Mouse (Mus musculus): Measurements from ENCODE around the gene Jagn1. TPM values are rescaled to one million over a fixed set of nuclear protein-coding genes. Genes with fewer than 3 reads are reported as not detected.

Jagn1 gene
- 63.9 and 64.1 TPM in 2 replicates for polyA plus RNA-seq (2015; fragmentation: Nextera tagmentation; extraction: Ambion mirVana)

DNA sequence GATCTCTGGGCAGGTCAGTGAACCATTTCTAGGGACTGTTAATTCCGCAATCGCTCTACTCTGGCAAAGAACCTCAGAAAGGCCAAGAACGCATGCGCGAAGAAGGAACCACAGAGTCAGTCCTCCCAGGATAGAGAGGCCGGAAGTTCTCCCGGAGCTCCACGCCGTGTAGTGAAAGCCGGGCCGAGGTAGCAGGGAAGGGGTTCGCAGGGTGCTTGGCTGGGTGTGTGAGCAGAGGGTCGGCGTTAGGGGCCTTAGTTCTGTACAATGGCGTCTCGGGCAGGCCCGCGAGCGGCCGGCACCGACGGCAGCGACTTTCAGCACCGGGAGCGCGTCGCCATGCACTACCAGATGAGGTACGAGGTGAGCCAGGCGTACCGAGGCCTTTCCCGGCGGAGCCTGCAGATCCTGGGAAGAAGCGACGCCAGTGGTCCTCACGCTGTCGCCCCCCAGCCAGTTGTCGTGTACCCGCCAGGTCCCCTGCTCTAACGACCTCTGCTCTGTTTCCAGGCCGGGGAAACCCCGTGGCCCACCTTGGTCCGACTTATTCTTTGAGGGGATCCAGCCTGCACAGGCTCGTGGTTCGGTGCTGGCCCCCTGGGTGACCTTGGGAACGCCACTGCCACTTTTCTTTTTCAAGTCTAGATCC, at the start of gene Jagn1:
Gene Jagn1, plus strand, starts transcription at position 128 of the 649 bp plus-strand sequence.

DNA sequence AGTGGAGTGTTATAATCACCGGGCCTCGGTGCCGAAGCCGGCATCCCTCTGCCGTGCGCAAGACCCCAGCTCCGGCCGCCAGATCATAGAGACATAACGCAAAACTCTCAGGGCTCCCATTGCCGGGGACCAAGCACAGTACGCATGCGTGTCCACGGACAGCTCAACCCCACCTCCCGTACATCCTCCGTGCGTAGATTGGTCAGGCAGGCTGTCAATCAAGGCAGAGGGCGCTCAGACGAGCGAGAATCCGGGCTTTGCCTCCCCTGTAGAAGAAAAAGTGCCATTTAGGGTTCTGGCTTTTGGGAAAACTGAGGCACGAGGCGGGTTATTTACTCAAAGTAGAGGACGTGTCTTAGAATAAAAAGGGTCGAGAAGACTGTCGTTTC, 23.2 kb upstream of the Jagn1 start, which contains the start of gene Rpusd3:
Gene Rpusd3, minus strand, starts transcription at position 142 of the 389 bp plus-strand sequence.

DNA sequence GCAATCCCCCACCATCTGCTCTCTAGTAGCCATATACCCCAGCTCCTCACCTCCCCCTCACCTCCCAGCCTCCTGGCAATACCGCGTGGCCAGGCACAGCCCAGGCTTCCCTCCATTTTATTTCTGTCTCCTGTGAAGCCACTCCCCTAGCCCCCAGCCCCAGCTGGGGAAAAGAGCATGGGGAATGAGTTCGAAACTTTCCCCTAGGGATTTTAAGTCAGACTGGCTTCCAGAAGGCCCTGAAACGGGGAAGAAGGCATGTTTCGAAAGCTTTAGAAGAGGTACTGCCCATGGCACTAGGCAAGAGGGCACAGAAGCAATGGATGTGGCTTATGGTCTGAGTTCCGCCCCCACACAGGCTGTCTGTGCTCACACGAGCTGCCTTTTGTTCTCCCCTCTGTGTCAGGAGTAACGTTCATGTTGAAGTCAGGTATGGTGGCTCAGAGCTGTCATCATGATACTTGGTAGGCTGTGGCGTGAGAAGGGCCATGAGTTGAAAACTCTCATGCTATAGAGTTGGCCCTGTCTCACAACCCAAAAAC, 6.6 kb upstream of the Jagn1 start, which contains the start of gene Cidec:
Gene Cidec, minus strand, starts transcription at position 97 of the 542 bp plus-strand sequence.

DNA sequence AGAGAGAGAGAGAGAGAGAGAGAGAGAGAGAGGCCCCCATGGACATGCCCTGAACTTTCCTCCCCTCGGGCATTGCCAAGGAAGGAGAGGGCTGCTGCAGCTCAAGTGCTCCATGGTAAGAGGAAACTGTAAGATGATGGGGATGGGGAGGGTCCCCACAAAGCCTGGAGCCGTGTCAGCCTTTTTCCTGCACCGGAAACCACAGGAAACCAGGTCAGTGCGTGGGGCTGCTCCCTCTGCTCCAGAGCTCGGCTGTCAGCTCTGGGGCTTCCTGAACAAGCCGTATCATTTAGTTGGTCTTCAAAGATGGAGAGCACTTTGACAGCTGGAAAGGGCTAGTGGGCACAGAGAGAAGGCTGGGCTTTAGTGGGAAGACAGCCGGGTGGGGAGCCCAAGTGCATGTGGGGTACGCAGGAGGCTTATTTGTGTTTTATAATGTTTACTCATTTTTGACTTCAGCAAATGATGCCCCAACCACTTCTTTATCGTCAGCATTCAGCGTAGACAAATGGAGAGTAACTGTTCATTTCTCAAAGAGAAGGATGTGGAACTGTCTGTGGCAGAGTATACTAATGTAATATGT, 15.7 kb downstream of the Jagn1 start, which contains the start of gene Il17re:
Gene Il17re, plus strand, starts transcription at position 533 of the 583 bp plus-strand sequence.

DNA sequence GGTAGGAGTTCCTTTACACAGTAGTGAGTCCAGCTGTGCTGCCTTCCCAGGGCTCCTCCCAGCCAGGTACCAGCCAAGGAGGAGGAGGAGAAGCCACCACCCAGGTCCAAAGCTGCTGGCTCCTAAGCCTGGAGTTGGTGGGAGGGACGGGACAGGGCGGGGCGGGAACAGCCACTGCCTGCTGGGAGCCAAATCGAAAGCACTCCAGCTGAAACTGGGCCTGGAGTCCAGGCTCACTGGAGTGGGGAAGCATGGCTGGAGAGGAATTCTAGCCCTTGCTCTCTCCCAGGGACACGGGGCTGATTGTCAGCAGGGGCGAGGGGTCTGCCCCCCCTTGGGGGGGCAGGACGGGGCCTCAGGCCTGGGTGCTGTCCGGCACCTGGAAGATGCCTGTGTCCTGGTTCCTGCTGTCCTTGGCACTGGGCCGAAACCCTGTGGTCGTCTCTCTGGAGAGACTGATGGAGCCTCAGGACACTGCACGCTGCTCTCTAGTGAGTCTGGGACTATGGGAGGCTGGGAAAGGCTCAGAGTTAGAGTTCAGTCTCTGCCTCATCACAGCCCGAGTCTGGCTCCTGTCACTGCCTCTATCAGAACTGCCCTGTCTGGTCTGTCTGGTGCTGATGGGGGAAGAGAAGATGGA, 29.0 kb downstream of the Jagn1 start, which contains the start of gene Il17rc:
Gene Il17rc, plus strand, starts transcription at position 131 of the 640 bp plus-strand sequence.

DNA sequence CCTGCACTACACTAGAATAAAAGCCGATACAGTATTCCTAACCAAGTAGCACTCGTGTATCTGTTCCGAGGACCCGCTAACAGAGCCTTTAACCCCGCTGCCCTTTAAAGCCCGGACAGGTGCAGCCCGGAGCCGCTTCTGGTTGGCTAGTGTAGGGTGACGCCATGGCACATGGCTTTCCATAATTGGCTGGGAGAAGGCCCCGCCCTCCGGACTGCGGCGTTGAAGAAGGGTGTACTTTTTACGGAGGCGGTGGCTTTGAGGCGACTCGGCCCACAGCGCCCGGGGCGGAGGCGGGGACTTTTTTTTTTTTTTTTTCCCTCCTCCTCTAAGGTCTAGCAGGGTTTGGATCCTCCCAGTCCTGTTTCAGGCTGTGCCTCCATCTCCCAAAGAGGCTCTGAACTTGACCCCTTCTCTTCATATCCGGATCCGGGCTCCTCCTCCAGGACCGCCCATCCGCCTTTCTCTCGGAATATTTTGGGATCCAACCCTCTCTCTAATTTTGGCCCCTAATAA, 40.8 kb downstream of the Jagn1 start, which contains the start of gene Creld1:
Gene Creld1, plus strand, starts transcription at position 198 of the 516 bp plus-strand sequence.

Small RNA genes lying within 50 kb of the gene (microRNA-seq; reads per million reads assigned to microRNA genes)
- 0 reads per million in 2 experiments for gene Gm24387

Other genes starting within 250 kb of the Jagn1 start
- 0.26 and 0.29 TPM in 2 replicates for gene Lhfpl4, start 247.2 kb upstream of the Jagn1 start, polyA plus RNA-seq (2015; fragmentation: Nextera tagmentation; extraction: Ambion mirVana)
- gene Mtmr14, start 204.7 kb upstream of the Jagn1 start, polyA plus RNA-seq (2015; fragmentation: Nextera tagmentation; extraction: Ambion mirVana) = 17.4 and 17.6 TPM in 2 replicates
- 0.09 and 0.10 TPM in 2 replicates for gene Cpne9, start 160.3 kb upstream of the Jagn1 start, polyA plus RNA-seq (2015; fragmentation: Nextera tagmentation; extraction: Ambion mirVana)
- 6.6 and 7.6 TPM in 2 replicates for gene Brpf1, start 135.4 kb upstream of the Jagn1 start, polyA plus RNA-seq (2015; fragmentation: Nextera tagmentation; extraction: Ambion mirVana)
- gene Ogg1, start 115.6 kb upstream of the Jagn1 start, polyA plus RNA-seq (2015; fragmentation: Nextera tagmentation; extraction: Ambion mirVana) = 6.9 and 7.9 TPM in 2 replicates
- gene Camk1, start 98.6 kb upstream of the Jagn1 start, polyA plus RNA-seq (2015; fragmentation: Nextera tagmentation; extraction: Ambion mirVana) = 58.2 and 77.7 TPM in 2 replicates
- gene Tada3, start 64.7 kb upstream of the Jagn1 start, polyA plus RNA-seq (2015; fragmentation: Nextera tagmentation; extraction: Ambion mirVana) = 32.0 and 32.4 TPM in 2 replicates
- gene Arpc4, start 64.5 kb upstream of the Jagn1 start, polyA plus RNA-seq (2015; fragmentation: Nextera tagmentation; extraction: Ambion mirVana) = 179 and 222 TPM in 2 replicates
- gene Ttll3, start 53.3 kb upstream of the Jagn1 start, polyA plus RNA-seq (2015; fragmentation: Nextera tagmentation; extraction: Ambion mirVana) = 1.4 and 2.5 TPM in 2 replicates
- 21.7 and 28.6 TPM in 2 replicates for gene Rpusd3, start 23.2 kb upstream of the Jagn1 start, polyA plus RNA-seq (2015; fragmentation: Nextera tagmentation; extraction: Ambion mirVana)
- 8.3 and 223 TPM in 2 replicates for gene Cidec, start 6.8 kb upstream of the Jagn1 start, polyA plus RNA-seq (2015; fragmentation: Nextera tagmentation; extraction: Ambion mirVana)
- gene Il17re, start 15.9 kb downstream of the Jagn1 start, polyA plus RNA-seq (2015; fragmentation: Nextera tagmentation; extraction: Ambion mirVana) = 1.9 and 2.3 TPM in 2 replicates
- 12.8 and 17.1 TPM in 2 replicates for gene Il17rc, start 28.9 kb downstream of the Jagn1 start, polyA plus RNA-seq (2015; fragmentation: Nextera tagmentation; extraction: Ambion mirVana)
- gene Creld1, start 40.7 kb downstream of the Jagn1 start, polyA plus RNA-seq (2015; fragmentation: Nextera tagmentation; extraction: Ambion mirVana) = 25.2 and 33.4 TPM in 2 replicates
- 0.41 and 0.55 TPM in 2 replicates for gene Prrt3, start 59.4 kb downstream of the Jagn1 start, polyA plus RNA-seq (2015; fragmentation: Nextera tagmentation; extraction: Ambion mirVana)
- 61.7 and 73.1 TPM in 2 replicates for gene Emc3, start 89.1 kb downstream of the Jagn1 start, polyA plus RNA-seq (2015; fragmentation: Nextera tagmentation; extraction: Ambion mirVana)
- gene Fancd2, start 89.1 kb downstream of the Jagn1 start, polyA plus RNA-seq (2015; fragmentation: Nextera tagmentation; extraction: Ambion mirVana) = 1.5 and 1.7 TPM in 2 replicates
- gene Fancd2os, start 158.1 kb downstream of the Jagn1 start, polyA plus RNA-seq (2015; fragmentation: Nextera tagmentation; extraction: Ambion mirVana) = not detected in 2 replicates
- 143 and 159 TPM in 2 replicates for gene Brk1, start 162.2 kb downstream of the Jagn1 start, polyA plus RNA-seq (2015; fragmentation: Nextera tagmentation; extraction: Ambion mirVana)
- gene Vhl, start 181.4 kb downstream of the Jagn1 start, polyA plus RNA-seq (2015; fragmentation: Nextera tagmentation; extraction: Ambion mirVana) = 14.9 and 16.5 TPM in 2 replicates
- 5.6 and 5.9 TPM in 2 replicates for gene Irak2, start 195.9 kb downstream of the Jagn1 start, polyA plus RNA-seq (2015; fragmentation: Nextera tagmentation; extraction: Ambion mirVana)